In genomic region chr2:114117235-114117634, GRCm38 (mm10) we compare ENCODE assay signal across 19 mouse cellular contexts.
"Had no signal": no experiment of that assay in that cellular context is flagged by ENCODE, and none has a peak within 500 bp of the region (broad histone marks: within the 10 kb centered on the region; RNA-seq: fewer than 3 reads in every experiment).

No protein-coding gene starts in this region.

- H3K4me3 ChIP-seq: left cerebral cortex, adult 2 months; lung, embryonic 15.5 days; megakaryocyte, embryonic 14.5 days had no signal

- H3K9ac ChIP-seq: lung, embryonic 15.5 days had no signal

- H3K9me3 ChIP-seq: lung, embryonic 15.5 days; megakaryocyte, embryonic 14.5 days had no signal

- H3K27me3 ChIP-seq: lung, embryonic 15.5 days; megakaryocyte, embryonic 14.5 days had no signal

- ATAC-seq: intestine, postnatal 0 days had no signal

- DNase-seq: kidney, adult 2 months; kidney, postnatal 10 days; kidney, postnatal 36 days; layer of hippocampus, postnatal 36 days; lung, adult 18-20 months; lung, postnatal 10 days; lung, postnatal 36 days; midbrain, embryonic 14.5 days; right cerebral cortex, adult 18-20 months; right cerebral cortex, postnatal 25 days; spleen, adult 18-20 months; thymus, adult 2 months; thymus, postnatal 14 days; thymus, postnatal 4 days had no signal

- H3K27ac ChIP-seq: left cerebral cortex, adult 2 months; lung, embryonic 15.5 days had no signal

- H3K4me2 ChIP-seq: lung, embryonic 15.5 days; midbrain, embryonic 11.5 days had no signal

- H3K4me1 ChIP-seq: lung, embryonic 15.5 days had no signal
